Mouse (Mus musculus) heart, embryonic 15.5 days (tissue): ENCODE results near the gene Lzts2. TPM values are rescaled to one million over a fixed set of nuclear protein-coding genes. Genes with fewer than 3 reads are reported as not detected.

Experiments
- ATAC-seq: fragments of 200-750 bp; cut with Nextera tagmentation; replicated peaks from 2 replicates; pipeline ENCODE4 v1.8.0; 2017; ENCODE audit warnings: low read depth, moderate TSS enrichment; ENCODE audit not compliant: insufficient number of reproducible peaks, insufficient read depth, low FRiP score
- H3K27ac ChIP-seq: fragments of 300-500 bp; sonication (generic); 2 replicates; pipeline ENCODE4 v1.5.1; 2015; ENCODE audit warnings: mild to moderate bottlenecking, inconsistent platforms
- H3K27me3 ChIP-seq: fragments of 300-500 bp; sonication (generic); 2 replicates; pipeline ENCODE4 v1.6.1; 2015; ENCODE audit warnings: inconsistent platforms
- H3K36me3 ChIP-seq: fragments of 300-500 bp; sonication (generic); 2 replicates; pipeline ENCODE4 v1.6.1; 2015; ENCODE audit warnings: mild to moderate bottlenecking, inconsistent platforms
- H3K4me1 ChIP-seq: fragments of 300-500 bp; sonication (generic); replicated peaks from 2 replicates; pipeline ENCODE4 v1.6.1; 2015; ENCODE audit warnings: inconsistent platforms
- H3K4me2 ChIP-seq: fragments of 300-500 bp; sonication (generic); 2 replicates; pipeline ENCODE4 v1.6.1; 2015; ENCODE audit warnings: inconsistent platforms, mild to moderate bottlenecking, moderate library complexity
- H3K4me3 ChIP-seq: fragments of 300-500 bp; sonication (generic); 2 replicates; pipeline ENCODE4 v1.5.1; 2015; ENCODE audit warnings: mild to moderate bottlenecking, inconsistent platforms
- H3K9ac ChIP-seq: fragments of 300-500 bp; sonication (generic); 2 replicates; pipeline ENCODE4 v1.6.1; 2015; ENCODE audit warnings: mild to moderate bottlenecking, inconsistent platforms
- H3K9me3 ChIP-seq: fragments of 300-500 bp; sonication (generic); replicated peaks from 2 replicates; pipeline ENCODE4 v1.6.1; 2016; ENCODE audit warnings: inconsistent platforms
- WGBS: fragments of 180-500 bp; shearing (Covaris S2); methylation state at CpG from one replicate; pipeline ENCODE4 v1.1.7; 2015; ENCODE audit warnings: mixed read lengths; 5-methylcytosine and 5-hydroxymethylcytosine counted together
- polyA plus RNA-seq: library from polyadenylated mRNA; unstranded; fragments of >200 nt; fragmentation: Nextera tagmentation; extraction: Ambion mirVana; gene quantifications from 2 replicates; pipeline ENCODE4 v1.2.1, GENCODE M21; 2015

The Lzts2 gene
- polyA plus RNA-seq, 1 experiment from 2014 or later, result 44.5 TPM

DNA sequence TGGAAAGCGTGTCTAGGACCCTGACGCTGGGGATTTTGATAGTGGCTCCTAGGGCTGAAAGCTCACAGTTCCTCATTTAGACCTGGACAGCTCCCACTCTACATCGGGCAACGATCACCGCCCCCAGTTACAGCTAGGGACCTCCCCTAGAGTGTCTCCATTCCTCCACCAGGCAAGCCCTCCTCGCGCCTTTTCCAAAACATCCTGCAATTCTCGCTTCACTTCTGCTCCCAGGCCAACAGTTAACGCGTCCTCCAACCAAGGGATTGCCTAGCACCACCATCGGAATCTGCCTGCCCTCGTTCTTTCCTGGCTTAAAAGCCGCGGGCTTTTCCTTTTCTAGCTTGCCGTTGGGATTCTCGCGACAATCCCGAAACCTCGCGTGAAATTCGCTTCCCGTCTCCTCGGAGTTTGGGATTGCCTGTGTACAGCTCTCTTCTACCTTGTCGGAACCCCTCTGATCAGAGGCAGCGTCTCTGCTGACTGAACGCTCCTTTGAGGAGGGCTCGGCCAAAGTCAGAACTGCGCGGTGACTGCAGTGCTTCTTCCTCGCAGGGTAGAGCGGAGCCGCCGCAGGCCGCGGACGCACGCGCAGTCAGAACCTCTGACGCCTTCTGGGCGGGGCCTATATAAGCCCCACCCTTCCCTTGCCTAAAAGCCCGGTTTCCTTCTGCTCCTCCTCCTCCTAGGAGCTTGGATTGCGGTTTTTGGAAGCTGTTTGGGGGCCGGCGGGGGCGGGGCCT is 60.5 kb downstream of the Lzts2 start, which contains the start of gene Kazald1:
Gene Kazald1 (plus strand): TSS at position 662 of the 743 bp plus-strand sequence.
- Histone ChIP-seq H3K4me1 (peaks cover 54% of the 10 kb centered on the region), H3K4me2 (peak within 1 kb of the TSS; percentile 99), H3K9ac (peak within 1 kb of the TSS; percentile 81), H3K4me3 (peak within 1 kb of the TSS; percentile 68), H3K36me3 (no peaks in the 10 kb centered on the region), H3K9me3 (no peaks in the 10 kb centered on the region), H3K27me3 (peaks cover 36% of the 10 kb centered on the region), H3K27ac (peak within 1 kb of the TSS; percentile 95)
- WGBS, result under 1% methylated on average over 45 of the region's 45 CpGs
- ATAC-seq, result peak; percentile 88

GRCm38 (mm10) chr19:45075323-45076035 is 61.3 kb downstream of the Lzts2 start:
- Histone ChIP-seq H3K9me3 (no peaks in the 10 kb centered on the region), H3K27ac (peak overlapping the region; percentile 95), H3K4me2 (peak overlapping the region; percentile 99), H3K27me3 (peaks cover 43% of the 10 kb centered on the region), H3K4me1 (peaks cover 61% of the 10 kb centered on the region), H3K36me3 (no peaks in the 10 kb centered on the region), H3K4me3 (peak overlapping the region; percentile 68), H3K9ac (peak overlapping the region; percentile 81)
- peak; percentile 34 for ATAC-seq
- WGBS, result 2% methylated on average over 32 of the region's 32 CpGs

GRCm38 (mm10) chr19:45076036-45076575 is 61.9 kb downstream of the Lzts2 start:
- no peaks in the 10 kb centered on the region for H3K9me3 ChIP-seq
- WGBS, result 15% methylated on average over 17 of the region's 17 CpGs
- H3K4me3 ChIP-seq, result peak overlapping the region; percentile 68
- no peaks in the 10 kb centered on the region for H3K36me3 ChIP-seq
- ATAC-seq, result no peak
- peaks cover 65% of the 10 kb centered on the region for H3K4me1 ChIP-seq
- H3K27me3 ChIP-seq, result peaks cover 50% of the 10 kb centered on the region
- peak overlapping the region; percentile 81 for H3K9ac ChIP-seq
- H3K27ac ChIP-seq, result peak overlapping the region; percentile 95
- peak overlapping the region; percentile 99 for H3K4me2 ChIP-seq

Other genes with a start within 250 kb of the Lzts2 start
- gene Slf2, start 83.3 kb upstream of the Lzts2 start, polyA plus RNA-seq, result 28.1 and 30.0 TPM in 2 replicates
- gene Sema4g, start 25.3 kb upstream of the Lzts2 start, polyA plus RNA-seq, result 0.50 and 1.1 TPM in 2 replicates
- 19.4 TPM in 2 replicates for gene Twnk, start 8.8 kb upstream of the Lzts2 start, polyA plus RNA-seq
- gene Mrpl43, start 8.0 kb upstream of the Lzts2 start, polyA plus RNA-seq, result 60.2 and 60.7 TPM in 2 replicates
- gene Pdzd7, start 31.3 kb downstream of the Lzts2 start, polyA plus RNA-seq, result 0.11 and 0.16 TPM in 2 replicates
- 16.1 and 22.1 TPM in 2 replicates for gene Sfxn3, start 33.1 kb downstream of the Lzts2 start, polyA plus RNA-seq
- gene Kazald1, start 60.8 kb downstream of the Lzts2 start, polyA plus RNA-seq, result 14.1 and 18.4 TPM in 2 replicates
- 0.28 and 0.40 TPM in 2 replicates for gene Tlx1, start 136.3 kb downstream of the Lzts2 start, polyA plus RNA-seq
- not detected in 2 replicates for gene Lbx1, start 221.4 kb downstream of the Lzts2 start, polyA plus RNA-seq